Mouse (Mus musculus): ENCODE data around the gene Dpp4. TPM values are rescaled to one million over a fixed set of nuclear protein-coding genes. Genes with fewer than 3 reads are reported as not detected.

The Dpp4 gene
- total RNA-seq, 2 experiments from 2014 or later, result 0.94 to 0.96 TPM

- DNase-seq (ENCODE audit: extremely low spot score in 1 of 2, low spot score in 1 of 2), result no peak
These were observed 88.9 kb downstream of the Dpp4 start for GRCm38 (mm10) chr2:62323078-62323637.

GRCm38 (mm10) chr2:62319489-62319888, 92.5 kb downstream of the Dpp4 start:
- no peak for DNase-seq (ENCODE audit: extremely low spot score in 1 of 2, low spot score in 1 of 2)

GRCm38 (mm10) chr2:62316930-62317329, 95.1 kb downstream of the Dpp4 start:
- DNase-seq (ENCODE audit: extremely low spot score in 1 of 2, low spot score in 1 of 2), result no peak

GRCm38 (mm10) chr2:62307477-62307876, 104.6 kb downstream of the Dpp4 start:
- DNase-seq (ENCODE audit: extremely low spot score in 1 of 2, low spot score in 1 of 2), result no peak

GRCm38 (mm10) chr2:62306978-62307377, 105.1 kb downstream of the Dpp4 start:
- no peak for DNase-seq (ENCODE audit: extremely low spot score in 1 of 2, low spot score in 1 of 2)

GRCm38 (mm10) chr2:62301716-62302115, 110.3 kb downstream of the Dpp4 start:
- DNase-seq (ENCODE audit: extremely low spot score in 1 of 2, low spot score in 1 of 2), result no peak

GRCm38 (mm10) chr2:62293846-62294245, 118.2 kb downstream of the Dpp4 start:
- DNase-seq (ENCODE audit: extremely low spot score in 1 of 2, low spot score in 1 of 2), result no peak

- no peak for DNase-seq (ENCODE audit: extremely low spot score in 1 of 2, low spot score in 1 of 2)
These were observed 124.5 kb downstream of the Dpp4 start for GRCm38 (mm10) chr2:62287532-62287931.

GRCm38 (mm10) chr2:62285847-62286246, 126.2 kb downstream of the Dpp4 start:
- no peak for DNase-seq (ENCODE audit: extremely low spot score in 1 of 2, low spot score in 1 of 2)

- no peak for DNase-seq (ENCODE audit: extremely low spot score in 1 of 2, low spot score in 1 of 2)
These were observed 127.0 kb downstream of the Dpp4 start for GRCm38 (mm10) chr2:62285026-62285425.

Other genes starting within 250 kb of the Dpp4 start
- gene Gcg, start 71.4 kb upstream of the Dpp4 start, total RNA-seq (2021), result not detected
- under 1 TPM; 0.70 to 0.96 TPM for gene Fap, start 161.8 kb upstream of the Dpp4 start, total RNA-seq (2021)
- 1 to 10 TPM; 1.2 to 2.1 TPM for gene Ifih1, start 234.0 kb upstream of the Dpp4 start, total RNA-seq (2021)